Mouse (Mus musculus): Measurements from ENCODE around the gene Lefty1.
"Not testable (repeated sequence)": the region's sequence is repeated elsewhere in the genome, so short reads cannot be mapped to it uniquely, and the experiment has no call there.

Lefty1 gene

GRCm38 (mm10) chr1:180934467-180935419 is at the start of gene Lefty1:
Gene Lefty1 (plus strand): TSS chr1:180935022.
- no peak for DNase-seq (ENCODE audit: low read depth, low spot score)

GRCm38 (mm10) chr1:180888556-180889042 is 46.2 kb upstream of the Lefty1 start:
- no peak for DNase-seq (ENCODE audit: low read depth, low spot score)

- DNase-seq (ENCODE audit: low read depth, low spot score): no peak
Observed at GRCm38 (mm10) chr1:180889172-180889571, 45.6 kb upstream of the Lefty1 start.

- DNase-seq (ENCODE audit: low read depth, low spot score): no peak
Observed at GRCm38 (mm10) chr1:180889841-180890240, 45.0 kb upstream of the Lefty1 start.

GRCm38 (mm10) chr1:180892808-180893207 is 42.0 kb upstream of the Lefty1 start, which contains the start of gene Lefty2:
Gene Lefty2 (plus strand): TSS chr1:180893108.
- DNase-seq (ENCODE audit: low read depth, low spot score): no peak

GRCm38 (mm10) chr1:180894088-180894987 is 40.5 kb upstream of the Lefty1 start:
- DNase-seq (ENCODE audit: low read depth, low spot score): not testable (repeated sequence)

GRCm38 (mm10) chr1:180901107-180901506 is 33.7 kb upstream of the Lefty1 start:
- peak; percentile 68 for DNase-seq (ENCODE audit: low read depth, low spot score)

GRCm38 (mm10) chr1:180902915-180903314 is 31.9 kb upstream of the Lefty1 start:
- DNase-seq (ENCODE audit: low read depth, low spot score): no peak

- no peak for DNase-seq (ENCODE audit: low read depth, low spot score)
Observed at GRCm38 (mm10) chr1:180903666-180904038, 31.2 kb upstream of the Lefty1 start.

- DNase-seq (ENCODE audit: low read depth, low spot score): peak; percentile 92
Observed at GRCm38 (mm10) chr1:180904039-180904814, 30.6 kb upstream of the Lefty1 start, which contains the start of gene Pycr2. Gene Pycr2 (plus strand): TSS chr1:180904293.

- no peak for DNase-seq (ENCODE audit: low read depth, low spot score)
Observed at GRCm38 (mm10) chr1:180904815-180905080, 30.1 kb upstream of the Lefty1 start.

- DNase-seq (ENCODE audit: low read depth, low spot score): no peak
Observed at GRCm38 (mm10) chr1:180905307-180905706, 29.5 kb upstream of the Lefty1 start.

GRCm38 (mm10) chr1:180905876-180906275 is 28.9 kb upstream of the Lefty1 start:
- no peak for DNase-seq (ENCODE audit: low read depth, low spot score)

GRCm38 (mm10) chr1:180906461-180907147 is 28.2 kb upstream of the Lefty1 start:
- DNase-seq (ENCODE audit: low read depth, low spot score): no peak

GRCm38 (mm10) chr1:180911138-180911537 is 23.7 kb upstream of the Lefty1 start:
- no peak for DNase-seq (ENCODE audit: low read depth, low spot score)

- no peak for DNase-seq (ENCODE audit: low read depth, low spot score)
Observed at GRCm38 (mm10) chr1:180911653-180912287, 23.1 kb upstream of the Lefty1 start.

GRCm38 (mm10) chr1:180912792-180913191 is 22.0 kb upstream of the Lefty1 start:
- no peak for DNase-seq (ENCODE audit: low read depth, low spot score)

- peak; percentile 68 for DNase-seq (ENCODE audit: low read depth, low spot score)
Observed at GRCm38 (mm10) chr1:180913797-180914196, 21.0 kb upstream of the Lefty1 start.

GRCm38 (mm10) chr1:180916425-180916824 is 18.4 kb upstream of the Lefty1 start:
- no peak for DNase-seq (ENCODE audit: low read depth, low spot score)

GRCm38 (mm10) chr1:180917053-180917452 is 17.8 kb upstream of the Lefty1 start:
- DNase-seq (ENCODE audit: low read depth, low spot score): no peak

Measured in forelimb bud, embryonic 11.5 days (tissue).